Mouse (Mus musculus): Measurements from ENCODE around the gene Abcc3. TPM values are rescaled to one million over a fixed set of nuclear protein-coding genes. Genes with fewer than 3 reads are reported as not detected.

The Abcc3 gene
- polyA plus RNA-seq, 1 experiment from 2014 or later = 0.59 TPM

DNA sequence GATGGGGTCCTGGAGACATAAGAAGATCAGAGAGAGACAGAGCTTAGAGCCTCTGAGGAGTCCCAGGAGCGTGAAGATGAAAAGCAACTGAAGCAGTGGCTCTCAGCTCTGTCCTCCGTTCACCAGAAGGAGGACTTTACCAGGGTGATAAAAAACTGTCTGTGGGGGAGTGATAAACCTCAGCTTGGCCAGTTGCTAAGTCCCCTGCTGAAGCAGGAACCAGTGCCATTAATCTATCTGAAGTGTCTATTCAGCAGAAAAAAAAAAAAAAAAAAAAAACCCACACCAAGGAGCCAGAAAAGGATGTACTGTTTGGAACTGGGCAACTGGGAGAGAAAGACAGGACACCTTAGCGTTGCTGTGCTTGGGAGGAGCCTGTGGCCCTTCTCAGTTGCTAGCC is 41.7 kb downstream of the Abcc3 start:
- Histone ChIP-seq H3K9me3 (replicated peaks) (no peaks in the 10 kb centered on the region), H3K4me1 (replicated peaks) (0 out of 2 replicates have a peak, but pooled peaks cover 3% of the 10 kb centered on the region), H3K4me3 (no peak overlapping the region), H3K4me2 (no peak overlapping the region), H3K36me3 (no peaks in the 10 kb centered on the region), H3K27me3 (replicated peaks) (peaks cover 34% of the 10 kb centered on the region), H3K27ac (ENCODE audit: poor library complexity, severe bottlenecking) (no peak overlapping the region), H3K9ac (no peak overlapping the region)
- WGBS = 14% methylated on average over 3 of the region's 3 CpGs
- ATAC-seq (ENCODE audit: insufficient number of reproducible peaks, low FRiP score) = no peak

DNA sequence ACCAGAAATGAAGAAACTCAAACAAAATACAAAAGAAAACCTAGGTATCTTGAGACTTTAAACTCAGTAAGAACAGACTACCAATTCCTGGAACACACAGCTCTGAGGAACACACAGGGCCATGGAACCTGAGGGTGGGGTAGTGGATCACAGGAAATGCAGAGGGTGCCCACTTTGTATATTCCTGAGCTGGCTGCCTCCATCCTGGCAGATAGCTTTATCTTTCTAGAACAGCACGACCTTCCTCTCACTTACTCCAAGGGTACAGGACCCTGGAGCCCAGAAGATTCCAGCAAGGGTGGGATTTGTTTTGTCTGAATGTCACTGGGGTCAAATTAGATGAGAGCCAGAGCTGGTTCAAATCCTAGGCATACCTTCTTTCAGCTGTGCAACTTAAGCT is 42.5 kb downstream of the Abcc3 start:
- 25% methylated on average over 1 of the region's 1 CpGs for WGBS
- H3K4me1 ChIP-seq (replicated peaks) = 0 out of 2 replicates have a peak, but pooled peaks cover 3% of the 10 kb centered on the region
- H3K4me2 ChIP-seq = no peak overlapping the region
- H3K36me3 ChIP-seq = no peaks in the 10 kb centered on the region
- ATAC-seq (ENCODE audit: insufficient number of reproducible peaks, low FRiP score) = no peak
- peaks cover 29% of the 10 kb centered on the region for H3K27me3 ChIP-seq (replicated peaks)
- no peak overlapping the region for H3K27ac ChIP-seq (ENCODE audit: poor library complexity, severe bottlenecking)
- no peak overlapping the region for H3K4me3 ChIP-seq
- H3K9ac ChIP-seq = no peak overlapping the region
- H3K9me3 ChIP-seq (replicated peaks) = no peaks in the 10 kb centered on the region

DNA sequence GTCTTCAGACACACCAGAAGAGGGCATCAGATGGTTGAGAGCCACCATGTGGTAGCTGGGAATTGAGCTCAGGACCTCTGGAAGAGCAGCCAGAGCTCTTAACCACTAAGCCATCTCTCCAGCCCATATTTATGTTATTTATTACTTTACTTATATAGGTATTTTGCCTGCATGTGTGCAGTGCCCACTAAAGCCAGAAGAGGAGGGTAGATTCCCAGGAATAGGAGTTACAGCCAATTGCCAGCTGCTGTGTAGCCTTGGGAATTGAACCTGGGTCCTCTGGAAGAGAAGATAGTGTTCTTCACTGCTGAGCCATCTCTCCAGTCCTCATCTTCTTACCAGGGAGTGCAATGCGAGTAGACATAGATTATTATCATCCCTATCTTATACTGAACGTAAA is 43.0 kb downstream of the Abcc3 start:
- ATAC-seq (ENCODE audit: insufficient number of reproducible peaks, low FRiP score) = no peak
- Histone ChIP-seq H3K9ac (no peak overlapping the region), H3K36me3 (no peaks in the 10 kb centered on the region), H3K4me2 (no peak overlapping the region), H3K4me3 (no peak overlapping the region), H3K27ac (ENCODE audit: poor library complexity, severe bottlenecking) (no peak overlapping the region), H3K9me3 (replicated peaks) (no peaks in the 10 kb centered on the region), H3K27me3 (replicated peaks) (peaks cover 24% of the 10 kb centered on the region), H3K4me1 (replicated peaks) (0 out of 2 replicates have a peak, but pooled peaks cover 3% of the 10 kb centered on the region)
- WGBS = 68% methylated on average over 2 of the region's 2 CpGs

DNA sequence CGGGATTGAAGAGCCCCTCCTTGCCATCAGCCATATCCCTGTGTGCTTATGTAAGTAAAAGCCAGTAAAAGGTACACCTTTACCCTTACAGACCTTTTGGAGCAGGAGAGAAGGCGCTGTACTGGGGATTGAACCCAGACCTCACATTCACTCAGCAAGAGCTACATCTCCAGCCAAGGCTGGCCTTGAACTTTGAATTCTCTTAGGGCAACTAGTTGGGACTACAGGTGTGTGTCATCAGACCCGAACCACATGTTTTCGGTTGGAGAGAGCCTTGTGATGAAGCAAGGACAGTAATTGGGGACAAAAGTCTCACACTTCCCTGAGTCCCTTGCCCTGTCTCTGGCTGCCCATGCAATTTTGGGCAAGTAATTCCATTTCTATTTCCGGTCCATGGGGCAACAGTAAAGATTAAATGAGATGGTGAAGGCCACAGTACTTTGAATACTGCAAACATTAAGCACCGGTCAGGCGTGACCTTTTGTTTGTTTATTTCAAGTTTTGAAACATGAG is 45.7 kb downstream of the Abcc3 start:
- no peak overlapping the region for H3K4me2 ChIP-seq
- H3K9ac ChIP-seq = no peak overlapping the region
- H3K36me3 ChIP-seq = peaks cover under 1% of the 10 kb centered on the region; the same call in 1 of the 2 replicates
- H3K4me3 ChIP-seq = no peak overlapping the region
- peaks cover 6% of the 10 kb centered on the region for H3K27me3 ChIP-seq (replicated peaks)
- ATAC-seq (ENCODE audit: insufficient number of reproducible peaks, low FRiP score) = no peak
- H3K4me1 ChIP-seq (replicated peaks) = peaks cover 17% of the 10 kb centered on the region
- 87% methylated on average over 7 of the region's 7 CpGs for WGBS
- H3K9me3 ChIP-seq (replicated peaks) = no peaks in the 10 kb centered on the region
- no peak overlapping the region for H3K27ac ChIP-seq (ENCODE audit: poor library complexity, severe bottlenecking)

DNA sequence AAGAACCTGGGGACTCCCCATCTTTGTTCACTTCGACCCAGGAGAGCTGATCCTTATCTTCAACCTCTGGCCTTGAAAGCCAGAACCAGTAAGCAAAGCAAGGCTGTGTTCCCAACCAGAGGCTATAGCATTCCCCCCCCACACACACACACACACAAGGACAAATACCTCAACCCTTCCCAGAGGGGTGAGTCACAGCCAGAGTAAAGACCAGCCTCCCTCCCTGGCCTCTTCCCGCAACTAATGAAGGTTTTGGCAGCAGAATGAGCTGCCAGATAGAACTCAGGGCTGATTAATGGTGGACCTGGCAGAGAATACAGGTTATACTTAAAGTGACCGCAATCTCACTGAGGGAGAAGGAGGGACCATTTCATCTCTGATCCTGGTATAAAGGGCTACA is 46.2 kb downstream of the Abcc3 start:
- Histone ChIP-seq H3K9ac (no peak overlapping the region), H3K4me2 (no peak overlapping the region), H3K27me3 (replicated peaks) (0 out of 2 replicates have a peak, but pooled peaks cover under 1% of the 10 kb centered on the region), H3K36me3 (peaks cover 6% of the 10 kb centered on the region; the same call in 1 of the 2 replicates), H3K4me3 (no peak overlapping the region), H3K4me1 (replicated peaks) (peaks cover 21% of the 10 kb centered on the region), H3K9me3 (replicated peaks) (no peaks in the 10 kb centered on the region), H3K27ac (ENCODE audit: poor library complexity, severe bottlenecking) (no peak overlapping the region)
- no peak for ATAC-seq (ENCODE audit: insufficient number of reproducible peaks, low FRiP score)
- WGBS = 39% methylated on average over 3 of the region's 3 CpGs

DNA sequence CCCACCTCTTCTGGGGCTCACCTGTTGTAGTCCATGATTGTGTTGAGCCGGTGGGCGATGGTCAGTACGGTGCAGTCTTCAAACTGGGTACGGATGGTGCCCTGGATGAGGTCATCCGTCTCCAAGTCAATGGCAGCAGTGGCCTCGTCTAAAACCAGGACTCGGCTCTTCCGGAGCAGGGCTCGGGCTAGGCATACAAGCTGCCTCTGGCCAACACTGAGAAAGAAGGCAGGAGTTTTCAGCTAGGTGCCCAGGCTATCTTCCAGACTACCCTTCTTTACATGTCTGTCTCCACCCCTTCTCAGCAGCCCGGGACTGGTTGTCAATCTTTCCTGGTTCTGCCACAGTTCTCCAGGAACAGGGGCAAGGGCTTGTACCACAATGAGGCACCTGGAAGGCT is 46.9 kb downstream of the Abcc3 start:
- ATAC-seq (ENCODE audit: insufficient number of reproducible peaks, low FRiP score) = no peak
- no peak overlapping the region for H3K27ac ChIP-seq (ENCODE audit: poor library complexity, severe bottlenecking)
- H3K4me2 ChIP-seq = no peak overlapping the region
- peaks cover 20% of the 10 kb centered on the region for H3K4me1 ChIP-seq (replicated peaks)
- WGBS = 73% methylated on average over 10 of the region's 10 CpGs
- no peak overlapping the region for H3K4me3 ChIP-seq
- no peaks in the 10 kb centered on the region for H3K9me3 ChIP-seq (replicated peaks)
- no peaks in the 10 kb centered on the region for H3K27me3 ChIP-seq (replicated peaks)
- H3K36me3 ChIP-seq = peaks cover 11% of the 10 kb centered on the region; the same call in 1 of the 2 replicates
- H3K9ac ChIP-seq = no peak overlapping the region

DNA sequence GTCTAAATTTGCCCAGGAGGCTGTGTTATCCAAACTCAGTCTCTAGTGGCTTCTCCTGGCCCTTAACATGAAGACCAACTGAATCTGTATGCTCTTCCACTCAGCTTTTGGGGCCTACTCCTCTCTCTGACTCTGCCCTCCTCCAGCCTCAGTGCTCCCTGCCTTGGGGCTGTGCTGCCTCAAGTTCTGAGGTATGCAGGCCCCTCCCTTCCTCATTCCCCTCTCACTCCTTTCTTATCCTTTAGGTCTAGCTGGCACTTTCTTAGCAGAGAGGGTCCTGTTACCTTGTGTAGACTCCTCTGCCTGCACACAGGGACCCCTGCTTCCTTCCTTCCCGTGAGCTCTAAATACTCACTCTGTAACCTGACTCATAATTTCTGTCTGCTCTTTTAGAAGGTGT is 48.3 kb downstream of the Abcc3 start:
- Histone ChIP-seq H3K9ac (no peak overlapping the region), H3K4me1 (replicated peaks) (peaks cover 18% of the 10 kb centered on the region)

DNA sequence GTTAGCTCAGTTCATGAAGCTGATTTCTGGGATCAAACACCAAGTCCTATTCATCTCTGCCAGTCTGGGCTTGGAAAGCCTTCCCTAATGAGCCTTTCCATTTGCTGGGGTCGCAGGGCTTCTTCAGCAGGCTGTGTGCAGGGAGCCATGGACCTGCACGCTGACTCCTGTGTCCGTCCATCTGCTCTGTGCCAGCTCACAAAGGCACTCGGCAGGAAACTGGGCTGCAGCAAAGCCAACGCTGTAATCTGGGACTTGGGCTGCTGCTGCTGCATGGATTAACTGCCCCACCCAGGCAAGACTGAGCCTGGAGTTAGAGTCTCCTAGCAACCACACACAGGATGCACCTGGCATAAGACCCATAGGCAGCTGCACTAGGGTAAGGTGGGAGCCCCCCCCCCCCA is 48.8 kb downstream of the Abcc3 start:
- Histone ChIP-seq H3K4me1 (replicated peaks) (peaks cover 18% of the 10 kb centered on the region), H3K36me3 (peaks cover 26% of the 10 kb centered on the region), H3K9ac (no peak overlapping the region), H3K27me3 (replicated peaks) (no peaks in the 10 kb centered on the region), H3K27ac (ENCODE audit: poor library complexity, severe bottlenecking) (no peak overlapping the region), H3K4me3 (no peak overlapping the region), H3K9me3 (replicated peaks) (no peaks in the 10 kb centered on the region), H3K4me2 (no peak overlapping the region)
- 54% methylated on average over 5 of the region's 5 CpGs for WGBS
- ATAC-seq (ENCODE audit: insufficient number of reproducible peaks, low FRiP score) = no peak

More for the DNA sequence above, 48.3 kb downstream of the Abcc3 start:
- no peaks in the 10 kb centered on the region for H3K27me3 ChIP-seq (replicated peaks)
- H3K4me2 ChIP-seq = no peak overlapping the region
- H3K4me3 ChIP-seq = no peak overlapping the region
- WGBS = 52% methylated on average over 1 of the region's 1 CpGs
- ATAC-seq (ENCODE audit: insufficient number of reproducible peaks, low FRiP score) = no peak
- peaks cover 21% of the 10 kb centered on the region for H3K36me3 ChIP-seq
- H3K9me3 ChIP-seq (replicated peaks) = no peaks in the 10 kb centered on the region
- no peak overlapping the region for H3K27ac ChIP-seq (ENCODE audit: poor library complexity, severe bottlenecking)

DNA sequence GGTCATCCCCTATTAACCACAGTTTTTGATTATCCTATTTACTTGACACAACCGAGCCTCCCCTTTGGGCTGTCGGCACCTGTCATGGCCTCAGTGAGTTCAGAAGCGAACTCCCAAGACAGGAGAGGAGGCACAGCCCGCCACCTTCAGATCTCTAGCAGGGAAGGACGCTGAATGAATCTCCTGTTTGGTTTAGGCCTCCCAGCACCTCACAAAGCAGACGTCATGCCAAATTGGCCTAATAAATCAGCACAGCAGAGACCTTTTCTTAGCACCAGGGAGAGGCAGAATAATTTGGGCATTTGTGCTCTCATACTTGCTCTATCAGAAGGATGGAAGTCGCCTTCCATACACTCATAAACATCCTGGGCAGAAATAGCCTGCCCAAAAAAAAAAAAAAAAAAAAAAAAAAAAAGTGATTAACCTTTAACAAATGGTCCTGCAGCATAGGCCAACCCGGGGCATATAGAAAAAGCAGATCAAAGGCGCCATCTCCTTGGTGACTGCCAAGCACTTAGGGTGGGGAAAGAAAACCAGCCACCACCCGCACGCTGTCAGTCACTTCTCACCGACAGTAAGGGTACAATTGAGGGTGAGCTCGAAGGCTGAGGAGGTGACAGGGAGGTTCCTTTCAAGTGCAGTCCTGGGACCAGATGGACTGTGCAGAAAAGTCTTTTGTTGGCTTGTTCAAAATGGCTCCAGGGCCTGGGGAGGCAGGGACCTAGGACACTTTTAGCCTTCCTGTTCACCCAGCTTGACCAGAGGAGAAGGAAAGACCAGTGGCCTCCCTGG is 50.5 kb downstream of the Abcc3 start:
- no peak overlapping the region for H3K4me2 ChIP-seq
- peaks cover 18% of the 10 kb centered on the region for H3K4me1 ChIP-seq (replicated peaks)
- H3K27ac ChIP-seq (ENCODE audit: poor library complexity, severe bottlenecking) = no peak overlapping the region
- H3K4me3 ChIP-seq = no peak overlapping the region
- H3K36me3 ChIP-seq = peaks cover 40% of the 10 kb centered on the region
- 38% methylated on average over 13 of the region's 13 CpGs for WGBS
- no peak overlapping the region for H3K9ac ChIP-seq
- no peaks in the 10 kb centered on the region for H3K27me3 ChIP-seq (replicated peaks)
- H3K9me3 ChIP-seq (replicated peaks) = no peaks in the 10 kb centered on the region
- no peak for ATAC-seq (ENCODE audit: insufficient number of reproducible peaks, low FRiP score)

DNA sequence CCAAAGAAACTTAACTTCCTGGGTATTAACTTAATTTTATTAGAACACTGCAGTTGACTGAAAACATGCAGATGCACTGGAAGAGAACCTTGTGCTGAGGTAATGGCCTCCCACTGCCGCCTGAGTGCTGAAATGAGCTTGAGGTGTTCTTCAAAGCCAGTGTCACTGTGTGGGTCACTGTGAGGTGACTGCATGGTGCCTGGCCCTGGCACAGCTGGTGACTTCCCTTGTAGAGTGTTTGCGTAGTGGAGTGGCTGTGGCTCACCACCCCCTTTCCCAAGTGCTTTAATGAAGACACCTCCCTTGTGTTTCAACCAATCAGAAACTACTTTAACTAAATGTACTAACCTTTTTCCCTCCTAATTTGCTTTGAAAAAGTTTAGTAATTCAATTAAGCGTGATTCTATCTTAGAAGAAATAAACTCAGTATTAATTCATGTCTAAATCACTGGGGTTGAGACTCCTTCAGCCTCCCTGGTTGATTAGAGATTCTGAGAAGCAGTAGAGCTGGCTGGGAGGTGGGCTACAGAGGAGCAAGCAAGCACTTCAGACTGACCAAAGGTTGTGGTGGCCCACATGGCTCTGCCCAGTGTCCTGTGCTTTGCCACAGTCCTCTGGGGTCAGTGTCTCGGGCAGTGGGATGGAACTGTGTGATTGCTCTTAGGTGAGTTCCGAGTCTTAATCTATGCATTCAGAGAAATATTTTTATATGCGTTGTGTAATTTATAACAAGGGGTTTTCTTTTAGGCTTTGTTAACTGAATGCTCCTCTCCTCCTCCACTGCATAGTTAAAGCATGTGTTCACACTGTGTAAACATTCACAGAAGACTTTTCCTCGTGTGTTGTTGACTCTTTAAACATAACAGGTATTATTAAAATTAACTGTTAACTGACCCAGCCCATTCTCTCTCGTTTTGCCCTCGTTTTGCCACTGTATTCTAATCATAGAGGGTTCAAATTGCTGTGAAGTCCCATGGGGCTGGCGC is 51.6 kb downstream of the Abcc3 start:
- H3K4me1 ChIP-seq (replicated peaks) = peaks cover 18% of the 10 kb centered on the region
- H3K27me3 ChIP-seq (replicated peaks) = no peaks in the 10 kb centered on the region
- no peak overlapping the region for H3K9ac ChIP-seq
- H3K27ac ChIP-seq (ENCODE audit: poor library complexity, severe bottlenecking) = no peak overlapping the region
- no peak for ATAC-seq (ENCODE audit: insufficient number of reproducible peaks, low FRiP score)
- 80% methylated on average over 10 of the region's 10 CpGs for WGBS
- no peaks in the 10 kb centered on the region for H3K9me3 ChIP-seq (replicated peaks)
- H3K4me3 ChIP-seq = no peak overlapping the region
- H3K4me2 ChIP-seq = no peak overlapping the region
- H3K36me3 ChIP-seq = peaks cover 46% of the 10 kb centered on the region

All from heart, embryonic 12.5 days (tissue).